Mouse (Mus musculus) ovary, postnatal 36 days (tissue): ENCODE measurements around the gene Ulk4.

ENCODE experiments used
- DNase-seq: peaks from one replicate; pipeline ENCODE4 v3.0.0; 2022; ENCODE audit warnings: low spot score, mixed read lengths

Ulk4 gene

DNA sequence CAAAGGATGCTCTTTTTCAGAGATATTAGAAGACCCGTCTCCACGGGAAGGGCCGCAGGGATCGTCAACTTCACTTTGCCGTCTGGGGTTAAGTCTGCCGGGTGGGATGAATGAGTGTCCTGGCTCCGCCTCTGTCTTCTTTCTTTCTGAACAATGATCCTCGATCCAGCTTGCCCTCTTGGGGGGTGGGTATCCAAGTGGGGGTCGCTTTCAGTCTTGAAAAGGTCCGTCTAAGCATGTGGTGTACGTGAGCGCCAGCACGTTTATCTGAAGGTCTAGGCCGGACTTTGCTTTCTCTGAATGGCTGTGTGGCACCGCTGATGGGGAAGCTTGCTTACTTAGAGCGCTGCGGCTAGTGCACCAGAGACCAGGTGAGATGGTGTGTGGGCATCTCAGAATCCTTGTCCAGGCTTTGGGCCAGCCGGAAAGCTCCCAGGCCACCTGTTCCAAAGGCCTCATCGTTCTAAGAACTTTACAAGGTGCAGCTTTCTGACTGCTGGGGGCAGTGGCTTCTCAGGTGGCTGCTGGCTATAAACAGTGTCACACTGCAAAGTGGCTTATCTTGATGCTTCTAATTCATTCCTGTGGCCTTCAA is 23.1 kb upstream of the Ulk4 start:
- DNase-seq, result no peak

DNA sequence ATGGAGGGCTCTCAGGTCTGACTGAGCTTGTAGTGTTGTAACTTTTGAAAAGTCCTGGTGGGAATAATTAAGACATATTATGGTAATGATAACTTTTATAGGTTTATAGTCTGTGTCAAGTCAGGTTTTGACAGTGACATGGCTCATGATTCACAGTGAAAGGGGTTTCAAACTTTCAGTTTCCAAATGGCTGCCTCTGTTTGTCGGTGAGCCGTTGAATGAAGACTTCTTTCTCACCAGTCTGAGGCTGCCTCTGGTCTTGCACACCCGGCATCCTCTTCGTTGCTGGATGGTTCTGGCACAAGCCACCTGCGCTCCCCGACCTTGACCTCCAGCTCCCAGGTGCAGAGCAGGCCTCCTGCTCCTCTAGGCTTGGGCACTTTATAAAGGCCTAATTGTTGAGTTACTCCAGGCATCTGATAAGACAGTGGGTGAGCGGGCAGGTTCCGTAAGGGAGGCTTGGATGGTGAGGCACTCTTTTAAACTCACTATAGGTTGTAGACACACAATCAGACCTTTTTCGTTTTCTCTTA is 22.3 kb upstream of the Ulk4 start:
- DNase-seq, result no peak

DNA sequence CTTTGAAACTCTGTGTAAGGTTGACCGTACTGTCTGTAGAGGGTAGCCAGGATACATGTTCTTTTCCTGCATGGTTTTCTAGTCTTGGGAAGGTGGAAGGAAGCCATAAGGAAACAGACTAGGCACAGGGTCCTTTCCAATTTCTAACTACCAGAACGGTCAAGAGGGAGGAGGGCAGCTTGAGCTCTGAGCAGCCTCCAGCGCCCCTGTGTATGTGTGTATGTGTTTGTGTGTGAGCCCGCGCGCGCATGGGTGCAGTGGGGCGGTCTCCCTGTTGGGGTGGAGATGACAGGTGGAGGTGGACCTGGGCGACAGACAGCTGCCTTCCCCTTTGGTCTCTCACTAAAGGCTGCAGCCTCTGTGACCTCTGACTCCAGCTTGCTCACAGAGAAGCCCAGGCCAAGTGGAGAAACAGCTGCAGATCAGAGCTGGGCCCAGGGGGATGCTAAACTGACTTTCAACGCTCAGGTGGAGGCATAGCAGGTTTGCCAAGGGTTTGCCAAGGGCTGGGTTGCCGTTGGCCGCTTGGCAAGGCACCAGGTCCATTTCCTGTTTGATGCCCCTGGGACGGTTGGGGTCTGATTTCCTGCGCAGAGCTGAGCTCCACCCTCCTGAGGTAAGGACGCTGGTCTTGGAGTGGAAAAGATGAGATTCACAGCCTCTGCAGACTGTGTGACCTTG is 21.6 kb upstream of the Ulk4 start:
- DNase-seq, result no peak

DNA sequence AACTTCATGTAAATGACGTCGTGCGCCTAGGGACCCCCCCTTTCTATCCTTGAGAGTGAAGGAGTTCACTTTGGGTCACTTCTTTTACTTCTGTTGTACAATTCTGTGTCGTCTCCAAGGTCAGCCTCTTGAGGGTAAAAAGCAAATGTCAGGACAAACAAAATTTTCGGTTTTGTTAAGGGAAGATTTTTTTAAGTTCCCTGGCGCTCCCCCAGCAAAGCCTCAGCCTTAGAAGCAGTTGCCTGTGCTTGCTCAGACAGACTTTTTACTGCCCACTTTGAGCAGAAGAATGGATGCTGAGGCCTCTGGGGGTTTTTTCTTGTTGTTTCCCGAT is 21.0 kb upstream of the Ulk4 start:
- no peak for DNase-seq

DNA sequence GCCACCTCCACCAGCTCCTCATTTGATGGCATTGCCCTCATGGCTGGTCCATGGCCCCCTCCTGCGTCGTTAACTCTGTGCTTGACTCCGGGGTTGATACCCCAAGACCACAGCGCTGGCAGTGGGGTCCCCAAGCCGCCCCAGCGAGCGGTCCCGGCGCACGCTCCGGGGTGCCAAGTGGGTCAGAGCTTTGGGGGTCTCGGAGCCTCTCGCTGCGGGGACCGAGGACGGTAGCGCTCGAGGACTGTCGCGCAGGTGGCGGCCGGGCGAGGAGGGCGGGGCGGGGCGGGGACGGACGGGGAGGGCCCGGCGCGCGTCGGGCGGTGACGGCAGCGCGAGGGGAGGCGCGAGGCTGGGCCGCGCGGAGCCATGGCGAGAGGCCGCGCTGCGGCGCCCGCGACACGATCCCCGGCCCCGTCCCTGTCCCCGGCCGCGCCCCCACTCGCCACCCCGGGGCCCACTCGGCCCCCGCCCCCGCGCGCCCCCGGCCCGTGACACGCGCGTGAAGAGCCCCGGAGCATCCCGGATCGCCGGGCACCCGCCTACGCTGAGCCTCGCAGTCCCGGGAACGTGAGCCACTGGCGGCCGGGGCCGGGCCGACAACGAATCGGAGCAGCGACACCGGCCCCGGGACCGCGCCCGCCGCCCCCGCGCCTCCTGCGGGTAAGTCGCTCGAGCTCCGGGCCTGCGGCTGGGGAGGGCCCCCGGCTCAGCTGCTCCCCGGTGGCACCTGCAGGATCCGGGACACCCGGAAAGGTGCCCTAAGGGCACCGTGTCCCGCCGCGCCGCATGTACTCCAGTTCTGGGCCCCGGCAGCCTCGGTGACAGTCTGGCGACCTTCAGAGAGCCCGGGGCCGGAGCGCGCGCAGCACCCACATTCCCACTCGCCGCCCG is 20.4 kb upstream of the Ulk4 start, which contains the start of gene Trak1:
Gene Trak1 (plus strand): TSS at position 332 of the 894 bp plus-strand sequence.
- DNase-seq, result peak; percentile 73

DNA sequence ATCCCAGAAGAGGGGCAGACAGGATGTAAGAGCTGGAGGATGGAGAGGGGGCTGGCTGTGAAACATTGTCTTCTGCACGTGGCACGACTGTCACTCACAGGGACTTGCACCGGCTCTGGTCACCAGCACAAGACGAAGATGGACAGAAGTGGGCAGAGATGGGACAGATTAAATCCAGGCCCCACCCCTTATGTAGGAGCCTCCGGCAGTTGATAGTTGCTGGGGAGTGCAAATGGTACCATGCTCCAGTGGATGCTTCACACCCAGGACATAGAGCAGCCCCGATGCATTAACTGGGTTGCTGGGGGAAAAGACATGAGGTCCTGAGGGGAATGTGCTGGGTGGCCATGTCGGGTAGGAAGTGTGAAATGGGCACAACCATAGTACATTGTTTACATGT is 18.2 kb upstream of the Ulk4 start:
- DNase-seq, result no peak

DNA sequence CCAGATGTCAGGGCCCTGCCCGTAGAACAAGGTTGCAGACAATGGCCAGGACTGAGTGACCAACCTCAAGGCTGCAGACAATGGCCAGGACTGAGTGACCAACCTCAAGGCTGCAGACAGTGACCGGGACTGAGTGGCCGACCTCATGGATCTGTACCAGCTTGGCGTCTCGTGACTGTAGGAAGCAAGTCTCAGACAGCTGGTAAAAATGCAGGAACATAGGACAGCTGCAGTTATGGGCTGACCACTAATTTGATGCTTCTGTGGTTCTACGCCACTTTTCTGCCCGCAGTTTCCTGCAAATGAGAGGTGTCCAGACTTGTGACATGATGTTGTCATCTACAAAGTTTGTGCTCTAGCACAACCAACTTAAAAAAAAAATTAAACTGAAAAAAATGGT is 16.2 kb upstream of the Ulk4 start:
- DNase-seq, result no peak

DNA sequence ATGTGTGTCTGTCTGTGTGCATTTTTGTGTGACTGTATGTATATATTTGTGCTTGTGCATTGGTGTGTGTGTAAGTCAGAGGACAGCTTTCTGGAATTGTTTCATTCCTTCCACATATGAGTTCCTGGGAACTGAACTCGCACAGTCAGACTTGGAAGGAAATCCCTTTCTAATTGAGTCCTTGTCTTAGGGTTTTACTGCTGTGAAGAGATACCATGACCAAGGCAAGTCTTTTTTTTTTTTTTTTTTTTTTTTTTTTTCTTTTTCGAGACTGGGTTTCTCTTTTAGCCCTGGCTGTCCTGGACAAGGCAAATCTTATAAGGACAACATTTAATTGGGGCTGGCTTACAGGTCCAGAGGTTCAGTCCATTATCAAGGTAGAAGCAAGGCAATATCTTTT is 14.3 kb upstream of the Ulk4 start:
- DNase-seq, result no peak

DNA sequence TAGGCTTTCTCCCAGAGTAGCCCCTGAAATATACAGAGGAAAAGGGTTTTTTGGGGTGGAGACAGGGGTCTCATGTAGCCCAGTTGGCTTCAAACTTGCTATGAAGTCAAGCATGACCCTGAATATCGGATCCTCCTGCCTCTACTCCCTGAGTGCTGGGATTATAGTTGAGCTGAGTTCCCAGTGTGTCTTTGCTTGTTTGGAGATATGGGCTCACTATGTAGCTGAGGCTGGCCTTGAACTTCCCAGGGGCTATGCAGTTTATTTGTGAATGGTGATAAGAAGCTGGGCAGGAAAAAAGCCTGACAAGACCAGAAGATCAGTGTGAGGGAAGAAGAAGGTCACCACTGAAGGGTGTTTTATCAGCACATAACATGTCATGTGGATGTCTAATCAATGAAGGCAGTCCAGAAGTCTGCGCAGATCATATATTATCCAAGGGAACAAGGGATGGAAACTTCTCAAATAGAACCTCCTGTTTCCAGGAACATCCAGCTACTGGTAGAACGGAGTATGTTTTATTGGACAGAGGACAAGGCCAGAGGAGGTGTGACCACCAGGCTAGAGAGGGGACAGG is 9.4 kb upstream of the Ulk4 start:
- no peak for DNase-seq

DNA sequence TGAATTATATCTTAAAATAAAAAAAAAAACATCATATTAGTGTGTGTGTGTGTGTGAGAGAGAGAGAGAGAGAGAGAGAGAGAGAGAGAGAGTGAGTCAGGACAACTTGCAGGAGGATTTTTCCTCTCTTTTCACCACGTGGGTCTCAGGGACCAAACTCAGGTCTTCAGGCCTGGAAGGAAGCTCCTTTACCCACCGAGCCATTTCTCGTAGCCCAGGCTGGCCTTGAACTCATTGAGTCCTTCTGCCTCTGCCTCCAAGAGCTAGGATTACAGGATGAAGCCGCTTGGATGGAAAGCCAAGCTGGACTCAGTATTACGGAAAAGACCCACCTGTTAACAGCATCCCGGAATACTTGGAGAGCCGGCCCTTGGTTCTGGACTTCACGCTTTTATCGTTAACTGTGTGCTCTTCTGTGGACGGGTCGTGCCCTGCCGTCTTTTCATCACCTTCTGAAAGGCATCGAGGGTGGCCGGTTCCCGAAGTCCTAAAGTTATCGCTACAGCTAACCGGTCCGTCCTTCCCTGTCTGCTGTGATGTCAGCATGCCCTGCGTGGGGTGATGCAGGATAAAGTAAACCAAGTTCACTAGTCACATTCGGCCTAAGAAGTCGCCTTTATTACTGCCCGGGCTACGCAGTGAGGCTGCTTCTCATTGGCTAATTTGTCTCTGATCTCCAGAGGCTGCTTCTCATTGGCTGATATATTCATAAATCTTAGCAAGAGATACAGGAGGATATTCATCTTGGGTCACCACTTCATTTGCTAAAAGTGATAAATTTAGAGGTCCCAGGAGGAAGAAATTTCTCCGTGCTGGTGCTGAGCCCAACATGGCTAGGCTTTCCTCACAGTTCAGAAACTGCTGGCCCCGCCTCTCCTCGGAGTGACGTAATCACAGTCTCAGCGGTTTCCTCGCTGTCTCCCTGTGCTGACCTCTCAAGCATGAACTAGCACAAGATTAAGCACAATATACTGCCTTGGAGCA is 8.6 kb upstream of the Ulk4 start:
- DNase-seq, result peak; percentile 66

DNA sequence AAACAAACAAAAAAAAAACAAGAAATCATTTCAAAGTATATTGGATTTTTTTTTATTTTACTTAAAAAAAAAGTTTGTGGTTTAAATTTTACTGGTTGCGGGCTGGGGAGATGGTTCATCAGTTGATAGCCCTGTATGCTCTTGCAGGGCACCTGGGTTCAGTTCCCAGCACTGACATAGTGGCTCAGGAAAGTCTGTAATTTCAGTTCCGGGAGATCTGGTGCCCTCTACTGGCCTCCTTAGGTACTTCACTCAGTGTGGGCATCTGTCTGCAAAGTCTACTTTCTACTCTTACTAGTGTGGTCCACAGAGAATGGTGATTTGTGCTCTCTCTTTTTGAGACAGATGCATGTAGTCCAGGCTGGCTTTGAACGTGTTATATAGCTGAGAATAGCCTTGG is 7.4 kb upstream of the Ulk4 start:
- DNase-seq, result no peak

DNA sequence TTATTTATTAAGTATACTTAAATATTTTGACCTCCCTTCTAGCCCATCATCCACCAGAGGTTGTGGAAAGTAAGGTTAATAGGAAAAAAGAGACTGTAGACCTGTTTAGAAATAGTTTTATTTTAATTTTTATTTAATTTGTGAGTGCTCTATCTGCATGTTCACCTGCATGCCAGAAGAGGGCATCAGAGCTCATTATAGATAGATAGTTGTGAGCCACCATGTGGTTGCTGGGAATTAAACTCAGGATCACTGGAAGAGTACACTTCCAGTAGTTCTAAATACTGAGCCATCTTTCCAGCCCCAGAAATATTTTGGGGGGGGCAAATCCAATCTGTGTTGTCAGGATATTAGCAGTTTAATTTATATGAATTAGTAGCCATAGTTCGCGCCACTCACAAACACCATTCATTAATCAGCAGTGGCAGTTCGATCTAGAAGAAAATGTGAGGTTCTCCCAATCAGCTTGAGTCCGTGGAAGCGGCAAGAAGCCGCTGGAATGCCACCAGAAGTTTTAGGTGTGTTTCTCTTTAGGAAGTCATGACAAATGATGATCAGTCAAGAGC is 6.7 kb upstream of the Ulk4 start:
- DNase-seq, result no peak

DNA sequence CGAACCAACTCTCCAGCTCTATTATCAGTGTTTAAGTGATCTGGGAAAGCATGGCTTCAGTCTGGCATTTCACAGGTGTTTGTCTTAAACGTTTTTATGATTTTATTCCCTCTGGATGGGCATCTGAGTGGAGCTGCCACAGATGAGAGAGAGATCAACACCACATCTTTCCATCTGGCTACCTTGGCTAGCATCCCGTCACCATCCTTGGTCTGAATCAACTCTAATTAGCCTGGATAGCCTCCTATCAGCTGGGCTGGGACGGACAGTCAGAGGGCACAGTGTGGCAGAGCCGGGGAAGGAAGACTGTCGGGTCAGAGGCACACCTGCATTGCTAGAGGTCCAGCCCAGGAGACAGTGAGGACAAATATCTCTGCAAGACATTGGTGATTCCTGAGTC is 4.9 kb upstream of the Ulk4 start:
- no peak for DNase-seq

DNA sequence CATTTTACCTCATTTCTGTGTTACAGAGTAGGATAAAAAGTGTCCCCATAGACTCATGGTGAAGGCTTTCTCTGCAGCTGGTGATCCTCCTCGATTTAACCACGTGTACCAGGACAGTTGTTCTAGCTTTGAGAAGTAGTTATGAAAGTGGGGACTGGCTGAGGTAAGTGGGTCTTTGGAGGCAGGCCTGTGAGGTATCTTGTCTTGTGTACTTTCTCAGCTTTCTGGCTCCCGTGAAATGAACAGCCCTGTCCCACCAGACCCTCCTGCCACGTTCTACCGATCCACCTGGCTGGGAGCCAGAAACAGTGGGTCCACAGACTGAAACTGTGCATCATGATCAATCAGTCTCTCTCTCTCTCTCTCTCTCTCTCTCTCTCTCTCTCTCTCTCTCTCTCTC is 2.2 kb upstream of the Ulk4 start:
- DNase-seq, result no peak

DNA sequence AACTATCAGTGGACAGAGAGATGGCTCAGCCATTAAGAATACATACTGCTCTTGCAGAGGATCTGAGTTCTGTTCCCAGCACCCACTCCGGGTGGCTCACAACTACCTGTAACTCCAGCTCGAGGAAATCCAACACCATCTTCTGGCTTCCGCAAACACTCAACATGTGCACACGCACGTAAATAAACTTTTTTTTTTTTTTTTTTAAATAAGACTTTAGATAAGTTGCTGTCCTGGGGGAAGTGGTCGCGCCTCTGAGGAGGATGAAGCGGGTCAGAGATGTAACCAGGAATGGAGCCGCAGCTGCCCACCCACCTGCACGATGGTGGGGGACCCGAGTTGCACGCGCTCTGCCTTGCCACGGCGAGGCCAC is 266 bp downstream of the Ulk4 start:
- DNase-seq, result no peak

DNA sequence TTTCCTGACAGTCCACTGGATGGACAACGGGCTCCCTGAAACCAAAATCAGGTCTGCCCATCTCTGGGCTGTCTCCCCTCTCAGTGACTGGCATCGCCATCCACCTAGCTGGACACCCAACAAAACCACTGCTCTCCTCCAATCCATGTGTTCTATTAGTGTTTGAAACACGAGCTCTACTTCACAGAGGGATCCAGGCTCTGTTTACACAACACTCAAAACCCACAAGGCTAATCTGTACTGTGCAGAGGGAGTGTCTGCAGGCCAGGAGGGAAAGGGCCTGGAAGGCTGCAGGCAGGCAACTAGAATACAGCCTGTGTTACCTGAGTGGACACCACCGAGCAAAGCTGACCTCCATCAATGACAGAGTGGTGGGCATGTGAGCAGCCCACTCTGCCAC is 5.4 kb downstream of the Ulk4 start:
- no peak for DNase-seq

DNA sequence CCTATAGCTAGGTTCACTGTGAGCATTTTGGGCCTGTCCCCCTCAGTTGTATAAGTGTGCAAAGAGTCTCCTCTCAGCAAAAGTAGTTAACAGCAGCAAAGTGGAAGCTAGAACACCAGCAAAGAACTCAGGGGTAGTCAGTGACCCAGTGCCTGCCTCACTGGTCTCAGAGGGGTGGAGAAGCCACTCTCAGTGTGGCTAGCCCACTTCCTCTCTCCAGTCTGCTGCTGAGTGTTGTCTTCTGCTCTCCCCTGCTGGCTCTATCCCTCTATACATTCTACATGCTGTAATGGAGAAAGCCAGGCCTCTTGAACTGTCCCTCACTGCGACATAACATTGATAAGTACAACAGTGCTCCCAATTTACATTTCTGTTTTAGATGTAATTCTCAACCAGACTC is 5.8 kb downstream of the Ulk4 start:
- no peak for DNase-seq

DNA sequence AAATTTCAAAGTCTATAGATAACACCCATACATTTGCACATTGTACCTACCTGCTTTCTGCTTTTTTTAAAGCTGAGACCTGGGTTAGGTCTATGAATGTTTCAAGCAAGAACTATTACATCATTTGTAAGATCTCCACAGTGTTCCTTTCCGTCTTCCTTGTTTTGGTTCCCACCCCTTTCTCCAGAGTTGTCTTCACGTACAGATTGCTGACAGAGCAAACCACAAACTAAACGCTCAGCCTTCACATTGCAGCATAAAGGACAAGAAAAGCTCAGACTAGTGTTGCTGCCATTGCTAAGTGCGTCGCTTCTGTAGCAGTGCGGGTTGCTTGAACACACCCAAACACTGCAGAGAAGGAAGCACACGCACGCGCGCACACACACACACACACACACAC is 11.7 kb downstream of the Ulk4 start:
- no peak for DNase-seq

DNA sequence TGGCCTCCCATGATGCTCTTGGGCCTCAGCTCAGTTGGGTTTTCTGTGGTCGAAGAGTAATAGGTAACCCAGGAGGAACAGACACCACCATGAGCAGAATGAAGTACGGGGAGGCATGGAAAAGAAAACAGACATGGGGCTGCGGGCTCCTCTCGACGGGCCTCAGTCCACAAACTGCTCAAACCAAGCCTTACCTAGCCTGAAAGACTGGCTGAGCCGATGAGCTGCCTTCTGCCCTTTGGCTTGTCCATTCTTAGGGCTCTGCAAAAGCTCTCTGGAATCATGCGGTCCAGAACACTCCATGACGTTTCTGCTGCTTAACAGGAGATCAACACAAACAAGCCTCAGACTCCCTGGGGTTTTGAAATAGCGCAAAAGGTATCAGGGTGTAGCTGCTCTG is 19.9 kb downstream of the Ulk4 start:
- DNase-seq, result no peak

DNA sequence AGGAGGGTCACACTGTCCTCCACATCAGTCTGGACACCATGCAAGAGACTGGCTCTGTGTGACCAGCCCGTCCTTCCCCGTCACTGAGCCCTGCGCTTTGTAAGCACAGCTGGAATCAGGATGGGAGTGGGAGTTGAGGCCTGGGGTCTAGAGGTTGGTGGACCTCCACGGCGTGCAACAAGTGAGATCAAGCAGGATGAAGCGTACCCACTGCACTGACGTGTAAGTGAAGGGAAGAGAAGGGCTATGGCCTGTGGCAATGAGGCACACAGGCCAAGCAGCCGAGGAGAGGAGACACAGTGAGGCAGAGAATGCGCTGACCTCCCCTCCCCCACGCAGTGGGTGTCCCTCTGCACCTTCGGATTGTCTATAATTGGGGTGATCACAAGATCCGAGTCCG is 22.2 kb downstream of the Ulk4 start:
- no peak for DNase-seq

DNA sequence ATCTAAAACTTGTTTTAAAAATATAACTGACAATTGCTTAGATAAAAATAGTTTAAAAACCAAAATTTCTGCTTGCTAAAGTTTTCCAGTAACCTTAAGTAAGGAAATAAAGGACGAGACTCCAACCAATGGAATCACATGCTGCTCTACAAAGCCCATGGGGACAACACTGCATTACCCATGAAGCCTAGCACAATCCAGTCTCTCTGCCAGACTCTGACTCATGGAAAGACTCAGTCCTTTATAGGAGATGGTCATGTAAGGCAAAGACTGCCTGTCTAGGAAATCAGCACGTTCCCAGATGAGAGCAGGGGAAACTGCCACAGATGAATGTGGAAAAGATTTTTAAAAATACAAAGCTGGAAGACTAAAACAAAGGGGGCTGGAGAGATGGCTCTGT is 23.0 kb downstream of the Ulk4 start:
- DNase-seq, result no peak
